Mouse (Mus musculus) cerebellum, adult 2 months (tissue): ENCODE measurements around the gene Asic1. TPM values are rescaled to one million over a fixed set of nuclear protein-coding genes. Genes with fewer than 3 reads are reported as not detected.

Experiments
- DNase-seq, 2 experiments: peaks; one replicate each; pipeline ENCODE4 v3.0.0; 2021
- H3K27ac ChIP-seq: fragments of 200-500 bp; 2 replicates; pipeline ENCODE4 v1.5.1; 2012; ENCODE audit warnings: low read length, control low read depth, inconsistent platforms; ENCODE audit not compliant: insufficient read depth
- H3K27me3 ChIP-seq: fragments of 200-500 bp; 2 replicates; pipeline ENCODE4 v1.6.1; 2012; ENCODE audit warnings: inconsistent platforms, mild to moderate bottlenecking, low read length, moderate library complexity; ENCODE audit not compliant: control insufficient read depth, insufficient read depth
- H3K4me1 ChIP-seq: fragments of 200-500 bp; 2 replicates; pipeline ENCODE4 v1.6.1; 2011; ENCODE audit warnings: low read length; ENCODE audit not compliant: control insufficient read depth, insufficient read depth
- H3K4me3 ChIP-seq: fragments of 200-500 bp; replicated peaks from 2 replicates; pipeline ENCODE3; 2011; ENCODE audit warnings: mild to moderate bottlenecking, low read depth, low read length, control low read depth; ENCODE audit not compliant: insufficient read depth
- CTCF ChIP-seq: fragments of 200-500 bp; IDR thresholded peaks from 2 replicates; pipeline ENCODE4 v1.5.1; 2011; ENCODE audit warnings: low read depth, mild to moderate bottlenecking, control low read depth, low read length, moderate library complexity, borderline replicate concordance; ENCODE audit not compliant: insufficient read depth
- POLR2A ChIP-seq: fragments of 200-500 bp; IDR thresholded peaks from 2 replicates; pipeline ENCODE4 v1.6.1; 2011; ENCODE audit warnings: low read length, control low read depth, borderline replicate concordance; ENCODE audit not compliant: insufficient read depth
- WGBS: fragments of 180-500 bp; shearing (Covaris S2); methylation state at CpG from one replicate; pipeline ENCODE4 v1.1.7; 2018; 5-methylcytosine and 5-hydroxymethylcytosine counted together
- polyA plus RNA-seq: library from polyadenylated mRNA; depleted of rRNA; stranded (reverse); fragments of >200 nt; gene quantifications from 2 replicates; pipeline ENCODE4 v1.2.3, GENCODE M21; 2012

Asic1 gene
- polyA plus RNA-seq, 1 experiment, result 102 TPM

DNA sequence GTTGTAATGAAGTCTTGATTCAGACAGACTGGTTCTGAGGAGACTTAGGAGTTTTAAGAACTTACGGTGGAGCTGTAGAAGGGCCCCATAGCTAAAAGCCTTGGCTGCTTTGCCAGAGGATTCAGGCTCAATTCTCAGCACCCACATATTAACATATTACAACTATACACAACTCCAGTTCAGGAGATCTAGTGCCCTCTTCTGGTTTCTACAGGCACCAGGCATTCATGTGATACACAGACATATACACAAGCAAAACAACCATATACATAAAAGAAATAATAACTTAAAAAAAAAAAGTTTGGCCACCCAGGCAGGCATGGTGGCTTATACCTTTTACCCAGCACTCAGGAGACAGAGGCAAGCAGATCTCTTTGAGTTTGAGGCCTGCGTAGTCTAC is 2.6 kb upstream of the Asic1 start:
- Histone ChIP-seq H3K27ac (no peak overlapping the region), H3K27me3 (no peaks in the 10 kb centered on the region), H3K4me3 (no peak overlapping the region), H3K4me1 (peaks cover 30% of the 10 kb centered on the region)
- DNase-seq, result no peak
- 99% methylated on average over 2 of the region's 2 CpGs for WGBS
- no peak for TF ChIP-seq POLR2A
- no peak for TF ChIP-seq CTCF

DNA sequence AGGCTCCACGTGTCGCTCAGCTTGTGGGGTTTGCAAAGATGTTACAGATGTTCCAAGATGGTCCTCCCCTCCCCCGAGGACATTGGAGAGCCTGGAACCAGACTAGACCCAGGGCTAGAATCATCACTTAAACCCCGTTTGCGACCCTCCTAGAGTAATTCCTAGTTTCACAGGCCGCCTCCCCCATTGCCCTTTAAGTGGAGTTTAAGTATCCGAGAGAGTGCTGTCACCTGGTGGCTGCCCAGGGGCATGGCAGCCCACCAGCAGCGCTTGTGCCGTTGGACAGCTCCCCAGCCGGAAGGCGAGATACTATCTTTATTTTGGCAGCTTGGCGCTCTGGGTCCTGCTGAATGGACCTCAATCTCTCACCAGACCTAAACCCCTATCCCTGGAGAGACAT is 1.3 kb upstream of the Asic1 start:
- peak overlapping the region; percentile 79 for H3K27ac ChIP-seq
- H3K27me3 ChIP-seq, result no peaks in the 10 kb centered on the region
- no peak for TF ChIP-seq POLR2A
- TF ChIP-seq CTCF, result peak; percentile 97
- 4% methylated on average over 12 of the region's 12 CpGs for WGBS
- no peak overlapping the region for H3K4me3 ChIP-seq
- DNase-seq, result peak; percentile 83 to 86
- H3K4me1 ChIP-seq, result peaks cover 41% of the 10 kb centered on the region

GRCm38 (mm10) chr15:99669392-99669791 is 776 bp upstream of the Asic1 start:
- 0% methylated on average over 1 of the region's 1 CpGs for WGBS
- no peak for DNase-seq
- TF ChIP-seq POLR2A (no peak), CTCF (no peak)
- H3K4me1 ChIP-seq, result peaks cover 38% of the 10 kb centered on the region
- peak overlapping the region; percentile 98 for H3K27ac ChIP-seq
- no peak overlapping the region for H3K4me3 ChIP-seq
- H3K27me3 ChIP-seq, result no peaks in the 10 kb centered on the region

- no peaks in the 10 kb centered on the region for H3K27me3 ChIP-seq
- peaks cover 51% of the 10 kb centered on the region for H3K4me1 ChIP-seq
- H3K4me3 ChIP-seq, result peak overlapping the region; percentile 47
- TF ChIP-seq CTCF (no peak), POLR2A (no peak)
- H3K27ac ChIP-seq, result peak overlapping the region; percentile 98
- WGBS, result 5% methylated on average over 14 of the region's 17 CpGs
- peak; percentile 39 to 57 for DNase-seq
Observed at GRCm38 (mm10) chr15:99670964-99671670, 949 bp downstream of the Asic1 start.

DNA sequence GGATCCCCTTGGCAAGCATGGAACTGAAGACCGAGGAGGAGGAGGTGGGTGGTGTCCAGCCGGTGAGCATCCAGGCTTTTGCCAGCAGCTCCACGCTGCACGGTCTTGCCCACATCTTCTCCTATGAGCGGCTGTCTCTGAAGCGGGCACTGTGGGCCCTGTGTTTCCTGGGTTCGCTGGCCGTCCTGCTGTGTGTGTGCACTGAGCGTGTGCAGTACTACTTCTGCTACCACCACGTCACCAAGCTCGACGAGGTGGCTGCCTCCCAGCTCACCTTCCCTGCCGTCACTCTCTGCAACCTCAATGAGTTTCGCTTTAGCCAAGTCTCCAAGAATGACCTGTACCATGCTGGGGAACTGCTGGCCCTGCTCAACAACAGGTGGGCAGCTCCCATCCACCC is 1.6 kb downstream of the Asic1 start:
- WGBS, result 14% methylated on average over 14 of the region's 14 CpGs
- Histone ChIP-seq H3K27me3 (no peaks in the 10 kb centered on the region), H3K4me1 (peaks cover 55% of the 10 kb centered on the region), H3K27ac (peak overlapping the region; percentile 18; the same call in 1 of the 2 replicates), H3K4me3 (peak overlapping the region; percentile 47)
- TF ChIP-seq CTCF (no peak), POLR2A (no peak)
- DNase-seq, result peak; percentile 58 to 59

DNA sequence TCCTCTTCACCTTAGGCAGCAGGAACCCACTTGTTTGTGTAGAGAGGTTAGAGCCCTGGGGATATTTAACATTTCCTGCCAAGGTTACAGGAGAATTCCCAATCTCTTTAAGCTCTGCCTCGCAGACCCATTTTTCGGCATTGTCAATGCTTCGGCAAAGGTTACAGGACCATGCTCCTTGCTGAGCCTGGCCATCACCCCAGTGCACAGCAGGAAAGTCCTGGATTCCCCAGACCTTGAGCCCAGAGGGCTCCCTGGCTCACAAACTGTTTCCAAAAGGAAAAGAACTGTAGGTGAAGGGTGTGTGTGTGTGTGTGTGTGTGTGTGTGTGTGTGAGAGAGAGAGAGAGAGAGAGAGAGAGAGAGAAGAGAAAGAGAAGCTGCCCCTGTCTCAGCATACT is 4.7 kb downstream of the Asic1 start:
- TF ChIP-seq CTCF, result no peak
- no peak for TF ChIP-seq POLR2A
- H3K27me3 ChIP-seq, result no peaks in the 10 kb centered on the region
- 7% methylated on average over 3 of the region's 3 CpGs for WGBS
- H3K4me1 ChIP-seq, result peaks cover 56% of the 10 kb centered on the region
- H3K27ac ChIP-seq, result 0 out of 2 replicates have a peak overlapping the region, but pooled peaks have one; percentile 17
- peak; percentile 66 to 67 for DNase-seq
- H3K4me3 ChIP-seq, result peak overlapping the region; percentile 20

GRCm38 (mm10) chr15:99677089-99677488 is 6.9 kb downstream of the Asic1 start:
- no peak overlapping the region for H3K27ac ChIP-seq
- peak in 1 of 2 experiments; percentile 40 for DNase-seq
- H3K4me3 ChIP-seq, result no peak overlapping the region
- 18% methylated on average over 8 of the region's 8 CpGs for WGBS
- H3K4me1 ChIP-seq, result peaks cover 50% of the 10 kb centered on the region
- no peak for TF ChIP-seq CTCF
- TF ChIP-seq POLR2A, result no peak
- no peaks in the 10 kb centered on the region for H3K27me3 ChIP-seq

DNA sequence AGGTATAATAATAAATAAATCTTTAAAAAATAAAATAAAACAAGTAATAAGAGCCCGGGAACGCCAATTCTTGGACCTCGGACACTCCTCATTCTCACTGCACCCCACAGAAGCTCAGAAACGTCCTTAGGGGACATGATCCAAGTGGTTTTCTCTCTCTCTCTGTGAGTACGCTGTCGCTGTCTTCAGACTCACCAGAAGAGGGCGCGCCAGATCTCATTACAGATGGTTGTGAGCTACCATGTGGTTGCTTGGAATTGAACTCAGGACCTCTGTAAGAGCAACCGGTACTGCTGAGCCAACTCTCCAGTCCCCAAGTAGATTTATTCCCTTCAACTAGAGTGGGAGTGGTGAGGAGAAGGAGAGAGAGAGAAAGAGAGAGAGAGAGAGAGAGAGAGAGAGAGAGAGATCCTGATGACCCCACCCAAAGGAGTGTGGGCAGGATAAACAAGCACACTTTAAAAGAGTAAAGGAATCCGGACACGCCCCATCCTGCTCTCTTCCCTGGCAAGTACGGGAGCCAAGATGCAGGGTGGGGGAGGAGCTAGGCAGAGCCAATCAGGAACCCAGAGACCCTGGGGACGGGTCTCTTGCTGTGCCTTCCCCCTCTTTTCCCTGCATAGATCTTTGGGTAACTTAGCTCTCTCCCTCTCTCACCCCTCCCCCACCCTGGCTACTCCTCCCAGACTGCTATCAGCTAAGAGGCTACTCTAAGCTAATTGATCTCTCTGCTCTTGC is 8.1 kb downstream of the Asic1 start:
- no peaks in the 10 kb centered on the region for H3K27me3 ChIP-seq
- TF ChIP-seq POLR2A (no peak), CTCF (no peak; the same call in 1 of the 2 replicates)
- DNase-seq, result peak in 1 of 2 experiments; percentile 48
- H3K27ac ChIP-seq, result no peak overlapping the region
- peaks cover 39% of the 10 kb centered on the region for H3K4me1 ChIP-seq
- no peak overlapping the region for H3K4me3 ChIP-seq
- 45% methylated on average over 13 of the region's 13 CpGs for WGBS
